Mouse (Mus musculus) stomach, embryonic 14.5 days (tissue): Measurements from ENCODE around the gene Wwc1. TPM values are rescaled to one million over a fixed set of nuclear protein-coding genes. Genes with fewer than 3 reads are reported as not detected.

Experiments used
- ATAC-seq: fragments of 200-750 bp; cut with Nextera tagmentation; 2 replicates; pipeline ENCODE4 v1.8.0; 2017; ENCODE audit warnings: low read depth, moderate TSS enrichment; ENCODE audit not compliant: insufficient number of reproducible peaks, insufficient read depth, low FRiP score
- H3K27ac ChIP-seq: fragments of 300-500 bp; sonication (generic); 2 replicates; pipeline ENCODE4 v1.5.1; 2014; ENCODE audit warnings: mild to moderate bottlenecking, low read length, moderate library complexity, mixed read lengths
- H3K27me3 ChIP-seq: fragments of 300-500 bp; sonication (generic); 2 replicates; pipeline ENCODE4 v1.6.1; 2014; ENCODE audit warnings: low read length, control low read depth, mixed read lengths; ENCODE audit not compliant: control insufficient read depth, insufficient read depth
- H3K36me3 ChIP-seq: fragments of 300-500 bp; sonication (generic); 2 replicates; pipeline ENCODE4 v1.6.1; 2014; ENCODE audit warnings: mild to moderate bottlenecking, control low read depth, low read length, moderate library complexity, mixed read lengths; ENCODE audit not compliant: control insufficient read depth, insufficient read depth
- H3K4me1 ChIP-seq: fragments of 300-500 bp; sonication (generic); 2 replicates; pipeline ENCODE4 v1.6.1; 2014; ENCODE audit warnings: low read length, control low read depth, mixed read lengths; ENCODE audit not compliant: control insufficient read depth, insufficient read depth
- H3K4me2 ChIP-seq: fragments of 300-500 bp; sonication (generic); replicated peaks from 2 replicates; pipeline ENCODE4 v1.6.1; 2014; ENCODE audit warnings: low read depth, low read length, control low read depth
- H3K4me3 ChIP-seq: fragments of 300-500 bp; sonication (generic); 2 replicates; pipeline ENCODE4 v1.5.1; 2014; ENCODE audit warnings: low read depth, low read length, control low read depth
- H3K9ac ChIP-seq: fragments of 300-500 bp; sonication (generic); replicated peaks from 2 replicates; pipeline ENCODE4 v1.6.1; 2014; ENCODE audit warnings: low read depth, mild to moderate bottlenecking, control low read depth, low read length, moderate library complexity, mixed read lengths
- H3K9me3 ChIP-seq: fragments of 300-500 bp; sonication (generic); 2 replicates; pipeline ENCODE4 v1.6.1; 2016; ENCODE audit warnings: low read depth, low read length, control low read depth; ENCODE audit not compliant: control insufficient read depth
- WGBS: fragments of 180-500 bp; shearing (Covaris S2); extraction: QIAGEN DNeasy Blood & Tissue Kit; methylation state at CpG from one replicate; pipeline ENCODE4 v1.1.7; 2014; 5-methylcytosine and 5-hydroxymethylcytosine counted together
- polyA plus RNA-seq: library from polyadenylated mRNA; unstranded; fragments of >200 nt; fragmentation: Nextera tagmentation; extraction: Ambion mirVana; gene quantifications from 2 replicates; pipeline ENCODE4 v1.2.1, GENCODE M21; 2014

Gene Wwc1
- polyA plus RNA-seq, 1 experiment from 2014 or later = 6.8 TPM

GRCm38 (mm10) chr11:35899946-35900345, 80.4 kb downstream of the Wwc1 start:
- no peaks in the 10 kb centered on the region for H3K36me3 ChIP-seq
- no peak overlapping the region for H3K27ac ChIP-seq
- no peaks in the 10 kb centered on the region for H3K27me3 ChIP-seq
- no peaks in the 10 kb centered on the region for H3K4me1 ChIP-seq
- H3K4me3 ChIP-seq = no peak overlapping the region
- WGBS = 77% methylated on average over 9 of the region's 9 CpGs
- H3K4me2 ChIP-seq = no peak overlapping the region
- H3K9me3 ChIP-seq = no peaks in the 10 kb centered on the region
- no peak overlapping the region for H3K9ac ChIP-seq
- no peak for ATAC-seq

- Histone ChIP-seq H3K4me2 (no peak overlapping the region), H3K4me1 (0 out of 2 replicates have a peak, but pooled peaks cover 8% of the 10 kb centered on the region), H3K36me3 (no peaks in the 10 kb centered on the region; the same call in 1 of the 2 replicates), H3K27ac (peak overlapping the region; percentile 52; the same call in 1 of the 2 replicates), H3K4me3 (no peak overlapping the region), H3K9me3 (no peaks in the 10 kb centered on the region), H3K9ac (no peak overlapping the region), H3K27me3 (no peaks in the 10 kb centered on the region)
- ATAC-seq = no peak
- WGBS = 51% methylated on average over 4 of the region's 4 CpGs
Measured at GRCm38 (mm10) chr11:35893454-35893853, 86.9 kb downstream of the Wwc1 start.

- Histone ChIP-seq H3K9me3 (no peaks in the 10 kb centered on the region), H3K27me3 (no peaks in the 10 kb centered on the region), H3K4me3 (no peak overlapping the region), H3K9ac (no peak overlapping the region), H3K4me1 (0 out of 2 replicates have a peak, but pooled peaks cover 8% of the 10 kb centered on the region), H3K4me2 (no peak overlapping the region), H3K36me3 (no peaks in the 10 kb centered on the region; the same call in 1 of the 2 replicates), H3K27ac (peak overlapping the region; percentile 52; the same call in 1 of the 2 replicates)
- 54% methylated on average over 10 of the region's 10 CpGs for WGBS
- ATAC-seq = peak; percentile 46; the same call in 1 of the 2 replicates
Measured at GRCm38 (mm10) chr11:35893018-35893421, 87.3 kb downstream of the Wwc1 start.

- Histone ChIP-seq H3K4me1 (0 out of 2 replicates have a peak, but pooled peaks cover 8% of the 10 kb centered on the region), H3K27me3 (no peaks in the 10 kb centered on the region), H3K27ac (no peak overlapping the region), H3K9me3 (no peaks in the 10 kb centered on the region), H3K4me3 (no peak overlapping the region), H3K4me2 (no peak overlapping the region), H3K36me3 (no peaks in the 10 kb centered on the region; the same call in 1 of the 2 replicates), H3K9ac (no peak overlapping the region)
- 66% methylated on average over 9 of the region's 9 CpGs for WGBS
- no peak for ATAC-seq
Measured at GRCm38 (mm10) chr11:35892293-35892692, 88.0 kb downstream of the Wwc1 start.

GRCm38 (mm10) chr11:35888790-35889189, 91.5 kb downstream of the Wwc1 start:
- no peak for ATAC-seq
- Histone ChIP-seq H3K9ac (no peak overlapping the region), H3K27ac (no peak overlapping the region), H3K36me3 (no peaks in the 10 kb centered on the region; the same call in 1 of the 2 replicates), H3K4me1 (0 out of 2 replicates have a peak, but pooled peaks cover 8% of the 10 kb centered on the region), H3K4me3 (no peak overlapping the region), H3K4me2 (no peak overlapping the region), H3K9me3 (no peaks in the 10 kb centered on the region), H3K27me3 (no peaks in the 10 kb centered on the region)
- 88% methylated on average over 8 of the region's 8 CpGs for WGBS

- Histone ChIP-seq H3K36me3 (no peaks in the 10 kb centered on the region), H3K4me1 (no peaks in the 10 kb centered on the region), H3K27ac (no peak overlapping the region), H3K9ac (no peak overlapping the region), H3K4me2 (no peak overlapping the region), H3K4me3 (no peak overlapping the region), H3K9me3 (no peaks in the 10 kb centered on the region), H3K27me3 (no peaks in the 10 kb centered on the region)
- WGBS = 93% methylated on average over 6 of the region's 6 CpGs
- no peak for ATAC-seq
Measured at GRCm38 (mm10) chr11:35882777-35883176, 97.5 kb downstream of the Wwc1 start.

GRCm38 (mm10) chr11:35878559-35878897, 101.8 kb downstream of the Wwc1 start:
- no peak overlapping the region for H3K4me3 ChIP-seq
- H3K27me3 ChIP-seq = no peaks in the 10 kb centered on the region
- no peaks in the 10 kb centered on the region; the same call in 1 of the 2 replicates for H3K36me3 ChIP-seq
- H3K9ac ChIP-seq = no peak overlapping the region
- WGBS = 39% methylated on average over 4 of the region's 4 CpGs
- no peak for ATAC-seq
- no peaks in the 10 kb centered on the region for H3K4me1 ChIP-seq
- H3K9me3 ChIP-seq = no peaks in the 10 kb centered on the region
- no peak overlapping the region for H3K27ac ChIP-seq
- no peak overlapping the region for H3K4me2 ChIP-seq

- Histone ChIP-seq H3K4me1 (no peaks in the 10 kb centered on the region), H3K36me3 (no peaks in the 10 kb centered on the region; the same call in 1 of the 2 replicates), H3K27ac (no peak overlapping the region), H3K27me3 (no peaks in the 10 kb centered on the region), H3K4me3 (no peak overlapping the region), H3K9ac (no peak overlapping the region), H3K9me3 (no peaks in the 10 kb centered on the region), H3K4me2 (no peak overlapping the region)
- no peak for ATAC-seq
- WGBS = 43% methylated on average over 14 of the region's 14 CpGs
Measured at GRCm38 (mm10) chr11:35877651-35878558, 102.4 kb downstream of the Wwc1 start.
